Mouse (Mus musculus) CH12.LX (cell line): ENCODE measurements around the gene Numb. TPM values are rescaled to one million over a fixed set of nuclear protein-coding genes. Genes with fewer than 3 reads are reported as not detected.

ENCODE experiments used
- DNase-seq: peaks from one replicate; pipeline ENCODE4 v3.0.0-alpha.2; 2013; ENCODE audit errors: extremely low read depth
- H3K27ac ChIP-seq: 2 replicates; pipeline ENCODE4 v1.5.1; 2012; ENCODE audit warnings: low read depth, mild to moderate bottlenecking, control low read depth, moderate library complexity; ENCODE audit not compliant: insufficient read depth
- H3K27me3 ChIP-seq: replicated peaks from 2 replicates; pipeline ENCODE3; 2012; ENCODE audit warnings: inconsistent platforms
- H3K36me3 ChIP-seq, 2 experiments: replicated peaks in 1 of 2; 2 replicates each; pipeline versions ENCODE3 to v1.6.1; 2012; ENCODE audit warnings: inconsistent platforms in 1 of 2, low read length in 1 of 2, mild to moderate bottlenecking in 1 of 2, mixed read lengths in 1 of 2, moderate library complexity in 1 of 2; ENCODE audit not compliant: control insufficient read depth in 1 of 2, insufficient read depth in 1 of 2
- H3K4me1 ChIP-seq, 2 experiments: 2 replicates each; pipeline ENCODE4 v1.6.1; 2012; ENCODE audit warnings: inconsistent platforms in 1 of 2, moderate library complexity in 1 of 2; ENCODE audit not compliant: insufficient read depth in 2 of 2, control insufficient read depth in 1 of 2
- H3K4me2 ChIP-seq: 2 replicates; pipeline ENCODE4 v1.6.1; 2012; ENCODE audit warnings: low read depth, mild to moderate bottlenecking, control low read depth; ENCODE audit not compliant: poor library complexity, insufficient read depth, severe bottlenecking
- H3K4me3 ChIP-seq, 3 experiments: fragments of 150-350 bp in 1 of 3; sonication (generic) in 1 of 3; replicated peaks in 1 of 3; 2 replicates each; pipeline versions ENCODE3 to v1.5.1; 2011 to 2012; ENCODE audit warnings: low read depth in 2 of 3, low read length in 2 of 3, mild to moderate bottlenecking in 2 of 3, moderate library complexity in 2 of 3, control low read depth in 1 of 3, improper control_type of control experiment in 1 of 3, inconsistent platforms in 1 of 3, mixed read lengths in 1 of 3; ENCODE audit not compliant: poor library complexity in 1 of 3
- H3K79me2 ChIP-seq: replicated peaks from 2 replicates; pipeline ENCODE4 v1.6.1; 2012; ENCODE audit warnings: mild to moderate bottlenecking, moderate library complexity; ENCODE audit not compliant: control insufficient read depth, poor library complexity, insufficient read depth, severe bottlenecking; ENCODE audit errors: extremely low read depth
- H3K9ac ChIP-seq: 2 replicates; pipeline ENCODE4 v1.6.1; 2012; ENCODE audit warnings: low read depth, mild to moderate bottlenecking, control low read depth, moderate library complexity; ENCODE audit not compliant: insufficient read depth
- H3K9me3 ChIP-seq: replicated peaks from 2 replicates; pipeline ENCODE3; 2012; ENCODE audit warnings: low read length, inconsistent platforms, mixed read lengths
- BHLHE40 ChIP-seq: IDR thresholded peaks from 2 replicates; pipeline ENCODE4 v1.6.1; 2011; ENCODE audit warnings: mild to moderate bottlenecking, low read depth, low read length, improper control_type of control experiment
- CHD2 ChIP-seq: IDR thresholded peaks from 2 replicates; pipeline ENCODE4 v1.6.1; 2011; ENCODE audit warnings: low read length, improper control_type of control experiment
- CTCF ChIP-seq, 2 experiments: IDR thresholded peaks in 1 of 2; conservative IDR thresholded peaks in 1 of 2; 2 replicates each; pipeline ENCODE4 v1.5.1; 2011 to 2012; ENCODE audit warnings: low read depth in 2 of 2, low read length in 2 of 2, improper control_type of control experiment in 1 of 2, inconsistent platforms in 1 of 2, mild to moderate bottlenecking in 1 of 2, moderate library complexity in 1 of 2
- ELF1 ChIP-seq: IDR thresholded peaks from 2 replicates; pipeline ENCODE4 v1.6.1; 2014; ENCODE audit warnings: low read depth, mild to moderate bottlenecking, inconsistent platforms, low read length, improper control_type of control experiment
- EP300 ChIP-seq: IDR thresholded peaks from 2 replicates; pipeline ENCODE4 v1.6.1; 2011; ENCODE audit warnings: low read length, improper control_type of control experiment
- ETS1 ChIP-seq: conservative IDR thresholded peaks from 2 replicates; pipeline ENCODE4 v1.6.1; 2012; ENCODE audit warnings: low read depth, mild to moderate bottlenecking, inconsistent platforms, low read length, improper control_type of control experiment, moderate library complexity
- GABPA ChIP-seq: IDR thresholded peaks from 2 replicates; pipeline ENCODE4 v1.6.1; 2012; ENCODE audit warnings: low read depth, low read length, improper control_type of control experiment, inconsistent platforms; ENCODE audit not compliant: insufficient replicate concordance
- JUN ChIP-seq: IDR thresholded peaks from 2 replicates; pipeline ENCODE4 v1.6.1; 2011; ENCODE audit warnings: low read depth, mild to moderate bottlenecking, low read length, improper control_type of control experiment, moderate library complexity; ENCODE audit not compliant: insufficient read depth
- JUND ChIP-seq: conservative IDR thresholded peaks from 2 replicates; pipeline ENCODE4 v1.6.1; 2011; ENCODE audit warnings: low read depth, low read length, improper control_type of control experiment
- KAT2A ChIP-seq: IDR thresholded peaks from 2 replicates; pipeline ENCODE4 v1.6.1; 2012; ENCODE audit warnings: low read length, improper control_type of control experiment, inconsistent platforms; ENCODE audit not compliant: insufficient replicate concordance
- MAFK ChIP-seq: IDR thresholded peaks from 2 replicates; pipeline ENCODE4 v1.6.1; 2011; ENCODE audit warnings: low read length, improper control_type of control experiment; ENCODE audit not compliant: insufficient replicate concordance
- NELFE ChIP-seq: IDR thresholded peaks from 2 replicates; pipeline ENCODE4 v1.6.1; 2011; ENCODE audit warnings: low read depth, low read length, improper control_type of control experiment
- POLR2A ChIP-seq: IDR thresholded peaks from 2 replicates; pipeline ENCODE4 v1.6.1; 2011; ENCODE audit warnings: low read depth, mild to moderate bottlenecking, improper control_type of control experiment, low read length
- POLR2AphosphoS2 ChIP-seq: IDR thresholded peaks from 2 replicates; pipeline ENCODE4 v1.6.1; 2011; ENCODE audit warnings: low read depth, low read length, improper control_type of control experiment
- RCOR1 ChIP-seq: conservative IDR thresholded peaks from 2 replicates; pipeline ENCODE4 v1.6.1; 2012; ENCODE audit warnings: low read depth, mild to moderate bottlenecking, inconsistent platforms, low read length, improper control_type of control experiment
- SIN3A ChIP-seq: IDR thresholded peaks from 2 replicates; pipeline ENCODE4 v1.6.1; 2012; ENCODE audit warnings: low read length, improper control_type of control experiment, inconsistent platforms
- SMC3 ChIP-seq: IDR thresholded peaks from 2 replicates; pipeline ENCODE4 v1.6.1; 2011; ENCODE audit warnings: low read depth, low read length, improper control_type of control experiment
- TBP ChIP-seq: conservative IDR thresholded peaks from 2 replicates; pipeline ENCODE4 v1.6.1; 2011; ENCODE audit warnings: low read depth, low read length, improper control_type of control experiment
- TCF12 ChIP-seq: IDR thresholded peaks from 2 replicates; pipeline ENCODE4 v1.6.1; 2014; ENCODE audit warnings: low read depth, mild to moderate bottlenecking, inconsistent platforms, low read length, improper control_type of control experiment
- USF1 ChIP-seq: IDR thresholded peaks from 2 replicates; pipeline ENCODE4 v1.6.1; 2014; ENCODE audit warnings: low read depth, mild to moderate bottlenecking, inconsistent platforms, low read length, improper control_type of control experiment
- ZC3H11A ChIP-seq: IDR thresholded peaks from 2 replicates; pipeline ENCODE4 v1.6.1; 2012; ENCODE audit warnings: low read depth, mild to moderate bottlenecking, inconsistent platforms, low read length, improper control_type of control experiment
- ZKSCAN1 ChIP-seq: IDR thresholded peaks from 2 replicates; pipeline ENCODE4 v1.6.1; 2012; ENCODE audit warnings: low read depth, inconsistent platforms, low read length, improper control_type of control experiment, borderline replicate concordance
- ZMIZ1 ChIP-seq: IDR thresholded peaks from 2 replicates; pipeline ENCODE4 v1.6.1; 2012; ENCODE audit warnings: low read depth, mild to moderate bottlenecking, inconsistent platforms, low read length, improper control_type of control experiment
- dilution Hi-C: fragments of 300-500 bp; cut with MboI; formaldehyde crosslinking; loops from 2 replicates; pipeline ENCODE4 v1.14.3; 2020; ENCODE audit warnings: low sequenced_read_pairs; ENCODE audit not compliant: extremely low pct_unique_long_range_greater_than_20kb, extremely low pct_ligation_motif_present
- in situ Hi-C: fragments of 300-500 bp; cut with MboI; formaldehyde crosslinking; loops from 3 replicates; pipeline ENCODE4 v1.14.3; 2019; ENCODE audit warnings: low sequenced_read_pairs, low pct_ligation_motif_present, low pct_unique_long_range_greater_than_20kb, mixed read lengths
- polyA plus RNA-seq: library from polyadenylated mRNA; unstranded; fragments of >175 nt; gene quantifications from 2 replicates; pipeline ENCODE4 v1.2.1, GENCODE M21; 2012; ENCODE audit warnings: low read depth; ENCODE audit not compliant: insufficient read length
- total RNA-seq, 2 experiments: library from RNA; depleted of rRNA; stranded (reverse); fragments of 300-350 nt in 1 of 2; fragments of >200 nt in 1 of 2; gene quantifications; 2 replicates each; pipeline ENCODE4 v1.2.3; 2012 to 2014

The Numb gene
- total and polyA plus RNA-seq, 3 experiments = 5.3 to 6.9 (median 5.7) TPM

- no peaks in the 10 kb centered on the region for H3K36me3 ChIP-seq
- H3K4me1 ChIP-seq = peaks cover 0 to 2% of the 10 kb centered on the region in 2 experiments; a peak in 1 of 4 replicates
- no peaks in the 10 kb centered on the region for H3K79me2 ChIP-seq
- H3K4me2 ChIP-seq = no peak overlapping the region
- H3K9me3 ChIP-seq = no peaks in the 10 kb centered on the region
- dilution Hi-C loops (no loop called here), in situ Hi-C loops (loop anchor here (10.0 to 25.0 kb wide), 2 partner anchors 163 to 281 kb away; partner anchors contain the start of genes Acot3 and Acot5)
- H3K27ac ChIP-seq = no peak overlapping the region
- TF ChIP-seq ETS1 (no peak), SIN3A (no peak), NELFE (no peak), USF1 (no peak), MAFK (no peak)
- DNase-seq = no peak
- H3K9ac ChIP-seq = no peak overlapping the region
- no peaks in the 10 kb centered on the region for H3K27me3 ChIP-seq
- no peak overlapping the region for H3K4me3 ChIP-seq
Measured at GRCm38 (mm10) chr12:83781640-83782278, 140.0 kb downstream of the Numb start.

GRCm38 (mm10) chr12:83781204-83781603, 140.5 kb downstream of the Numb start:
- in situ Hi-C loops = loop anchor here (10.0 to 25.0 kb wide), 2 partner anchors 164 to 281 kb away; partner anchors contain the start of genes Acot3 and Acot5

DNA sequence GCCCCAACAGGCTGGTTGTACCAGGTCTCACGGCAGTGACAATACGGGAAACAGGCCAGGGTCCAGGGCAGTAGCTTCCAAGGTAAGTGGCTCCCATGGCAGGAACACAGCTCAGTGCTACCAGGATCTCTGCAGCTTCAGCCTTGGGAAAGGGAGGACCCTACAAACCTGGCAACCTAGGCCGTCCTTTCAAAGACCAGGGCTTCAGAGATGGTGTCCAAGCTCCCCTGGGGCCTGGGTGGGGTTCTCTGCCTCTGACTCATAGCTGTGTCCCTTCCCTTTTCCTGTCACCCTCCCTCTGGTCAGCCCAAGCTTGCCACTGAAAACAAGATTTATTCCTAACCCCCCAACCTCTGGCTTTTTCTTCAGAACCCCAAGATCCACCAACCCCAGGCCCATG, 141.6 kb downstream of the Numb start:
- no peak for DNase-seq
- Histone ChIP-seq H3K36me3 (no peaks in the 10 kb centered on the region), H3K27me3 (no peaks in the 10 kb centered on the region), H3K79me2 (no peaks in the 10 kb centered on the region), H3K27ac (no peak overlapping the region), H3K4me1 (peaks cover 3 to 18% of the 10 kb centered on the region in 2 experiments; a peak in 3 of 4 replicates), H3K4me2 (no peak overlapping the region), H3K9ac (no peak overlapping the region), H3K9me3 (no peaks in the 10 kb centered on the region), H3K4me3 (no peak overlapping the region)
- dilution Hi-C loops (no loop called here), in situ Hi-C loops (loop anchor here (10.0 to 25.0 kb wide), 2 partner anchors 165 to 282 kb away; partner anchors contain the start of genes Acot3 and Acot5)
- TF ChIP-seq ETS1 = no peak
- no peak for TF ChIP-seq ZMIZ1
- TF ChIP-seq TBP = no peak
- no peak for TF ChIP-seq ELF1
- no peak for TF ChIP-seq ZKSCAN1
- TF ChIP-seq TCF12 = no peak
- no peak for TF ChIP-seq USF1
- no peak for TF ChIP-seq JUND
- no peak for TF ChIP-seq KAT2A
- no peak for TF ChIP-seq CTCF (conservative IDR thresholded peaks at IDR 0.05 in 1 of 2, IDR thresholded peaks at IDR 0.05 in 1 of 2; ENCODE audit: low read depth in 2 of 2, low read length in 2 of 2)
- TF ChIP-seq MAFK = no peak
- TF ChIP-seq BHLHE40 = no peak
- no peak for TF ChIP-seq POLR2AphosphoS2
- TF ChIP-seq ZC3H11A = no peak
- TF ChIP-seq GABPA = no peak
- no peak for TF ChIP-seq SMC3
- no peak for TF ChIP-seq SIN3A
- no peak for TF ChIP-seq CHD2
- TF ChIP-seq POLR2A = no peak

More at GRCm38 (mm10) chr12:83781204-83781603, 140.5 kb downstream of the Numb start:
- Histone ChIP-seq H3K79me2 (no peaks in the 10 kb centered on the region), H3K27me3 (no peaks in the 10 kb centered on the region), H3K36me3 (no peaks in the 10 kb centered on the region)
- TF ChIP-seq JUN (no peak), EP300 (no peak), RCOR1 (no peak), GABPA (no peak)
- TF ChIP-seq, all 38 proteins: peak for 0
- H3K27ac ChIP-seq = no peak overlapping the region
- no peaks in the 10 kb centered on the region for H3K9me3 ChIP-seq
- H3K4me3 ChIP-seq = no peak overlapping the region
- no peak overlapping the region for H3K4me2 ChIP-seq
- dilution Hi-C loops = no loop called here
- DNase-seq = no peak
- no peak overlapping the region for H3K9ac ChIP-seq
- peaks cover 3 to 8% of the 10 kb centered on the region in 2 experiments; a peak in 3 of 4 replicates for H3K4me1 ChIP-seq
